Mouse (Mus musculus): ENCODE measurements around the gene Dnase2a. TPM values are rescaled to one million over a fixed set of nuclear protein-coding genes. Genes with fewer than 3 reads are reported as not detected.
A peak's percentile ranks its signal among the peaks of the same experiment; 100 is the strongest.
"Not testable (repeated sequence)": the region's sequence is repeated elsewhere in the genome, so short reads cannot be mapped to it uniquely, and the experiment has no call there.

Dnase2a gene
- polyA plus RNA-seq, 1 experiment = 26.7 TPM

DNA sequence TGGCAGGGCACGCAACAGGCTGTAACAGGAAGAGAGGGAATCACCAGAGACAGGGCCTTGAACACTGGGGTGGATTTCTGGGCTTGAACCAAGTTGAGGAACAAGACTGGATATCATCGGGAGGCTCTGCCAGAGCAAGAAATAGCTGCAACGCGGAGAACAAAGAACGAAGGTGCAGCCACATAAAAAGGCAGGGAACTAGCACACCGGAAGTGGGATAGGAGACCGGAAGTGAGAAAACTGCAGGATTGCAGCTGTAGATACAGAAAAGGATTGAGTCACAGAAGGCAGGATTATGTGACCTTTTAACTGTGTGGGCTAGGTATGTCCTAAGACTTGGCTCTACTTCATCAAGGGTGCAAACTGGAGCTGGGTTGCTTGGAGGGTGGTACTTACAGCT, 4.0 kb upstream of the Dnase2a start:
- Histone ChIP-seq H3K4me3 (replicated peaks; ENCODE audit: extremely low read depth, low read depth, low read length) (no peak overlapping the region), H3K4me1 (ENCODE audit: control insufficient read depth, insufficient read depth, low read length) (peaks cover 3% of the 10 kb centered on the region; the same call in 1 of the 2 replicates)
- no peak for DNase-seq
- WGBS = 86% methylated on average over 7 of the region's 7 CpGs
- TF ChIP-seq CTCF (IDR thresholded peaks at IDR 0.05; ENCODE audit: insufficient read depth, low read length) (no peak), POLR2A (IDR thresholded peaks at IDR 0.05; ENCODE audit: borderline replicate concordance, extremely low read depth, low read depth, low read length) (no peak)

DNA sequence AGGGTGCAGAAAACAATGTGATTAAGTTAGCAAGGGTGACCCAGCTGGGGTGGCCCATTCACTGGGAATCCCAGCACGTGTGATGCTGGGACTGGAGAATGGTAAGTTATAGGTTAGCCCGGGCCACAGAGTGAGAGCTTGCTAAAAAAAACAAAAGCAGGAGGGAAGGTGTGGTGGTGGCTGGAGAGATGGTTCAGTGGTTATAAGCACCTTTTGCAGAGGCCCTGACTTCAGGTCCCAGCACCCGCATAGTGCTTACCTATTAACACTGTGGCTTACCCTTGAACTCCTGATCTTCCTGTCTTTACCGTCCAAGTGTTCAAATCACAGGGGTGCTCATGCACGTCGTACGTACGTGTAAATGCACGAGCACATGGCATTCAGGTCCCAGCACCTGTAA, 1.3 kb upstream of the Dnase2a start:
- DNase-seq = no peak
- TF ChIP-seq CTCF (IDR thresholded peaks at IDR 0.05; ENCODE audit: insufficient read depth, low read length) (no peak), POLR2A (IDR thresholded peaks at IDR 0.05; ENCODE audit: borderline replicate concordance, extremely low read depth, low read depth, low read length) (no peak)
- WGBS = 90% methylated on average over 9 of the region's 9 CpGs
- Histone ChIP-seq H3K4me1 (ENCODE audit: control insufficient read depth, insufficient read depth, low read length) (peaks cover 3% of the 10 kb centered on the region; the same call in 1 of the 2 replicates), H3K4me3 (replicated peaks; ENCODE audit: extremely low read depth, low read depth, low read length) (no peak overlapping the region)

DNA sequence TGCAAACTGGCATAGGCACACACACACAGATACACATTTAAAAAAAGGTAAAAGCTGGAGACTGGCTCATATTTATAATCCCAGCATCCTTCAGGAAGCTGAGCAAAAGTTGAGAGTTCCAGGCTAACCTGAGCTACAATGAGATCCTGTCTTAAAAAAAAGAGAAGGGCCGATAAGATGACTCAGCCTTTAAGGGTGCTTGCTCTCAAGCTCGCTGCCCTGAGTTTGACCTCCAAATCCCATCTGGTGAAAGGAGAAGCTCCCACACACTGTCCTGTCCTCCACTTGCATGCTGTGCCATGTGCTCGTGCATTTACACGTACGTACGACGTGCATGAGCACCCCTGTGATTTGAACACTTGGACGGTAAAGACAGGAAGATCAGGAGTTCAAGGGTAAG, 867 bp upstream of the Dnase2a start:
- Histone ChIP-seq H3K4me1 (ENCODE audit: control insufficient read depth, insufficient read depth, low read length) (peaks cover 1% of the 10 kb centered on the region; the same call in 1 of the 2 replicates), H3K4me3 (replicated peaks; ENCODE audit: extremely low read depth, low read depth, low read length) (no peak overlapping the region)
- 66% methylated on average over 8 of the region's 8 CpGs for WGBS
- TF ChIP-seq CTCF (IDR thresholded peaks at IDR 0.05; ENCODE audit: insufficient read depth, low read length) (no peak), POLR2A (IDR thresholded peaks at IDR 0.05; ENCODE audit: borderline replicate concordance, extremely low read depth, low read depth, low read length) (no peak)
- no peak for DNase-seq

DNA sequence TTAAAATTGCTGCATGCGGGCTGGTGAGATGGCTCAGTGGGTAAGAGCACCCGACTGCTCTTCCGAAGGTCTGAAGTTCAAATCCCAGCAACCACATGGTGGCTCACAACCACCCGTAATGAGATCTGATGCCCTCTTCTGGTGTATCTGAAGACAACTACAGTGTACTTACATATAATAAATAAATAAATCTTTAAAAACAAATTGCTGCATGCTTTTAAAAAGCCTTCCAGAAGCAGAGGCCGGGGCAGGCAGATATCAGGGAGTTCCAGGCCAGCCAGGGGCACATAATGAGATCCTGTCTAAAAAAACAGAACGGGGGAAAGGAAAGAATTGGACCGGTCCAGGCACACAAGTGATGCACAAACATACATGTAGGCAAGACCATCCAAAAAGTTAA, 381 bp upstream of the Dnase2a start:
- DNase-seq; H3K4me1 ChIP-seq (ENCODE audit: control insufficient read depth, insufficient read depth, low read length): not testable (repeated sequence)
- peak overlapping the region; percentile 32 for H3K4me3 ChIP-seq (replicated peaks; ENCODE audit: extremely low read depth, low read depth, low read length)
- WGBS = 16% methylated on average over 7 of the region's 7 CpGs

DNA sequence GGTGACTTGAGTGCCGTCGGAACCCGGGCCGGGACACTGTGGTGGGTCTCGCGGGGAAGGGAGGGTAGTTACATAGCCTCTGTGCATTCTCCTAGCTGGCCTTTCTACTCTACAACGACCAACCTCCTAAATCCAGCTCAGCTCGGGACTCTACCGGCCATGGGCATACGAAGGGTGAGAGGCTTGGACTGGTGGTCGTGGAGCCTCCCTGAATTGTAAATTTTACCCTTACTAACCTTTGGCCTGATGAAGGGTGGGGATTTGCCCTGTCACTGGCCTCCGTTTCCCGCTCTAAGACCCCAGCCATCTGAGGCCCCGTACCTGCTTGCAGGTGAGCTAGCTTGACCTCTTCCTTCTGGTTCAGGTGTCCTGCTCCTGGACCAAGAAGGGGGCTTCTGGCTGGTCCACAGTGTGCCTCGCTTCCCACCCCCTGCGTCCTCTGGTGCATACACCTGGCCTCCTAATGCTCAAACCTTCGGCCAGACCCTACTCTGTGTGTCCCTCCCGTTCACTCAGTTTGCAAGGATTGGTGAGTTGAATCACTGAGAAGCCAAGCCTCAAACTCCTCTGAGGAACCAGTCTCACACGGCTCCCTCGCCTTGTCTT, 905 bp downstream of the Dnase2a start:
- peaks cover 5% of the 10 kb centered on the region; the same call in 1 of the 2 replicates for H3K4me1 ChIP-seq (ENCODE audit: control insufficient read depth, insufficient read depth, low read length)
- DNase-seq = no peak
- TF ChIP-seq POLR2A (IDR thresholded peaks at IDR 0.05; ENCODE audit: borderline replicate concordance, extremely low read depth, low read depth, low read length) = no peak
- no peak for TF ChIP-seq CTCF (IDR thresholded peaks at IDR 0.05; ENCODE audit: insufficient read depth, low read length)
- H3K4me3 ChIP-seq (replicated peaks; ENCODE audit: extremely low read depth, low read depth, low read length) = peak overlapping the region; percentile 75
- WGBS = 51% methylated on average over 20 of the region's 20 CpGs

DNA sequence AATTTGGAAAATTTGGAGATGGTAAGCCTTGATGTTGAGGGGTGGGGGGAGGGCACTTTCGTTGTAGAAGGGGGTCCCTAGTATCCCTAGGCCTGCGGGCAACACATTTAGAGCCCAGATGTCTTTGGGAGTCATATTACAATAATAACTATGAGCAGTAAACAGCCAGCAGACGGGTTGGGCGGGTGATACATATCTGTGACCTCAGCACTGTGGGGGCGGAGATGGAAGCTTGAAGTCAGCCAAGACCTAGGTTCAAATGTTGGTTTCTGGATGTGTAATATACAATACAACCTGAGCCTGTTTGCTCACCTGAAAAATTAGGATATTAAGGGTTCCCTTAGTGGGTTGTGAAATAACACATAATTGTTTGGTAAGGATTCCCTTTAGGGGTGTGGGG, 1.6 kb downstream of the Dnase2a start:
- no peak for TF ChIP-seq POLR2A (IDR thresholded peaks at IDR 0.05; ENCODE audit: borderline replicate concordance, extremely low read depth, low read depth, low read length)
- TF ChIP-seq CTCF (IDR thresholded peaks at IDR 0.05; ENCODE audit: insufficient read depth, low read length) = no peak
- H3K4me1 ChIP-seq (ENCODE audit: control insufficient read depth, insufficient read depth, low read length) = peaks cover 5% of the 10 kb centered on the region; the same call in 1 of the 2 replicates
- 72% methylated on average over 5 of the region's 5 CpGs for WGBS
- no peak for DNase-seq
- no peak overlapping the region for H3K4me3 ChIP-seq (replicated peaks; ENCODE audit: extremely low read depth, low read depth, low read length)

DNA sequence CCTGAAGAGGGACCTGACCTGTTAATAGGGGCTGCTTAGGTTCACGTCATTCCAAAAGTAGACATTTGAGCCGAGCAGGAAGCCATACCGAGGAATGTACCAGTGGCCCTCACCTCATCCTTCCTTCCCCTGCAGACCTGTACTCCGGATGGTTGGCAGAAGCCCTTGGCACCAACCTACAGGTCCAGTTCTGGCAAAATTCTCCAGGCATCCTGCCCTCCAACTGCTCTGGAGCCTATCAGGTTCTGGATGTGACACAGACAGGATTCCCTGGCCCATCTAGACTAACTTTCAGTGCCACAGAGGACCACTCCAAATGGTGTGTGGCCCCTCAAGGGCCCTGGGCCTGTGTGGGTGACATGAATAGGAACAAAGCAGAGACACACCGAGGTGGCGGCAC, 2.2 kb downstream of the Dnase2a start:
- Histone ChIP-seq H3K4me3 (replicated peaks; ENCODE audit: extremely low read depth, low read depth, low read length) (no peak overlapping the region), H3K4me1 (ENCODE audit: control insufficient read depth, insufficient read depth, low read length) (peaks cover 5% of the 10 kb centered on the region; the same call in 1 of the 2 replicates)
- DNase-seq = no peak
- 74% methylated on average over 6 of the region's 6 CpGs for WGBS
- TF ChIP-seq POLR2A (IDR thresholded peaks at IDR 0.05; ENCODE audit: borderline replicate concordance, extremely low read depth, low read depth, low read length) = no peak
- TF ChIP-seq CTCF (IDR thresholded peaks at IDR 0.05; ENCODE audit: insufficient read depth, low read length) = no peak

DNA sequence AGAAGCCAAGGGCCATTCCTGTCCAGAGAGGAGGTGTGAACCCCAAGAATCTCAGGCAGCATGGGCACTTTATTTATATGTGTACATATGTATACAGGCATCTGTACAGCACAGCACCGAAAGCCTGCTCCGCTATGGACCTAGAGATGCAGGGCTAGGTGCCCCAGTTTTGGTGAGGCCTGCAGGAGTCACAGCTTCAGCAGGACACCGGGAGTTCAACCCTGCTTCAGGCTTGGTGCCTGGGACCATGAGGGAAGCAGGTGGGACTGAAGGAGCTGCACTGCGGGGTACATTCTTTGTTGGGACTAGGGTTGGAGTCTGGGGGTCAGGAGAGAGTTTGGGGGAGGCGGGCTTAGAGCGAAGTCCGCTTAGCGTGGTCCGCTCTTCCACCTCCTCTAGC, 3.5 kb downstream of the Dnase2a start:
- DNase-seq = no peak
- WGBS = 92% methylated on average over 9 of the region's 9 CpGs
- H3K4me3 ChIP-seq (replicated peaks; ENCODE audit: extremely low read depth, low read depth, low read length) = no peak overlapping the region
- TF ChIP-seq POLR2A (IDR thresholded peaks at IDR 0.05; ENCODE audit: borderline replicate concordance, extremely low read depth, low read depth, low read length) (no peak), CTCF (IDR thresholded peaks at IDR 0.05; ENCODE audit: insufficient read depth, low read length) (no peak)
- H3K4me1 ChIP-seq (ENCODE audit: control insufficient read depth, insufficient read depth, low read length) = peaks cover 5% of the 10 kb centered on the region; the same call in 1 of the 2 replicates

DNA sequence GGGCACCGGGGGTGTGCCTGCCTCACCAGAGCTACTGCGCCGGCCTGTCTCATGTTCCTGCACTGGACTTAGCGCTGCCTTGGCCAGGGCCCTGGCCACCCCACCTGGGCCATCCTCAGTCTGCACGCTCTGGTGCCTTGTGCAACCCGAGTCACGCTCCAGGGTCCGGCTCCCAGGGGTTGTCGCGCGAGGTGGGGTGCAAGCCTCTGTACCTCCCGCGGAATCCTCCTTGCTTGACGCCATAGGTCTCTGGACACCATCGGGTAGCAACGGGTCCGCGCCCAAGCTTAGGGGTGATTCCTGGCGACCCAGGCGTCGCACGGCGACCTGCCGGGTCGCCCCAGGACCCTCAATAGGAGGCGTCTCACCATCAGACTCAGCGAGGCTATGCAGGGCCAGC, 4.0 kb downstream of the Dnase2a start:
- H3K4me3 ChIP-seq (replicated peaks; ENCODE audit: extremely low read depth, low read depth, low read length) = no peak overlapping the region
- no peak for TF ChIP-seq POLR2A (IDR thresholded peaks at IDR 0.05; ENCODE audit: borderline replicate concordance, extremely low read depth, low read depth, low read length)
- no peak for TF ChIP-seq CTCF (IDR thresholded peaks at IDR 0.05; ENCODE audit: insufficient read depth, low read length)

DNA sequence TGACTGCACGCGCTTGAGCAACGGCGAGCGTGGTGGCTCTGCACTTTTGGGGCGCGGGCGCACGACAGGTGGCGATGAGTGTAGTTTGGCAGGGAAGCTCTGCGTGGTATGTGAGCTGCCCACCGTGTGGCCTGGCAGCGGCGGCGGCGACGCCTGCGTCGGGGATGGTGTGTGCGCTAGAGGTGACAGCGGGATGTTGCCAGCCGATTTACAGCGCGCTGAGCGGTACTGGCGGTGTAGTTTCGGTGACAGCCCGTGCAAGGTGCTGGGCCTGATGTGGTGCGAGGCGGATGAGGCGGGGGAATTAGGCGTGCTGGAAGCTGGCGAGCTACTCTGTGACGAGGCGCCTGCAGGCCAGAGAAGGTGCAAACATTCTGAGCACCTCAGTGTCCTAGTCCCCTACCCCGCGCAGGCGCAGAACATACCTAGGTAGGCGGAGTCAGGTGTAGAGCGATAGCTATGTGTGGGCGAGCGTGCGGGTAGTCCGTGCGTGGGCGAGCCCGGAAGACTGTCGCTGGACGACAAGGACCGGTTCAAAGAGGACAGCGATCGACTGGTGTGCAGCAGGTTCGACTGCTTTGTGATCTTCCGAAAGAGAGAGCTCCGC, 4.6 kb downstream of the Dnase2a start:
- TF ChIP-seq POLR2A (IDR thresholded peaks at IDR 0.05; ENCODE audit: borderline replicate concordance, extremely low read depth, low read depth, low read length) (peak; percentile 68; the same call in 1 of the 2 replicates), CTCF (IDR thresholded peaks at IDR 0.05; ENCODE audit: insufficient read depth, low read length) (no peak)
- DNase-seq = peak; percentile 73

More for the DNA sequence above, 4.0 kb downstream of the Dnase2a start:
- no peak for DNase-seq
- H3K4me1 ChIP-seq (ENCODE audit: control insufficient read depth, insufficient read depth, low read length) = peaks cover 5% of the 10 kb centered on the region; the same call in 1 of the 2 replicates
- 36% methylated on average over 27 of the region's 27 CpGs for WGBS

More for the DNA sequence above, 4.6 kb downstream of the Dnase2a start:
- Histone ChIP-seq H3K4me1 (ENCODE audit: control insufficient read depth, insufficient read depth, low read length) (peaks cover 5% of the 10 kb centered on the region; the same call in 1 of the 2 replicates), H3K4me3 (replicated peaks; ENCODE audit: extremely low read depth, low read depth, low read length) (peak overlapping the region; percentile 71)
- under 1% methylated on average over 55 of the region's 55 CpGs for WGBS

Data from lung, adult 2 months (tissue).